Mouse (Mus musculus): Measurements from ENCODE around the gene Strn4.

- TF ChIP-seq CTCF (IDR thresholded peaks at IDR 0.05) (no peak), EP300 (IDR thresholded peaks at IDR 0.05; ENCODE audit: insufficient read depth, low read depth, low read length) (no peak), POLR2A (IDR thresholded peaks at IDR 0.05; ENCODE audit: insufficient read depth, low read depth, low read length) (no peak)
Observed at GRCm38 (mm10) chr7:16766443-16766842, 49.2 kb upstream of the Strn4 start.

All from heart, adult 2 months (tissue).